Mouse (Mus musculus): ENCODE data around the gene B4galt4.

B4galt4 gene

GRCm38 (mm10) chr16:38728576-38729132 is 13.4 kb upstream of the B4galt4 start:
- in situ Hi-C loops (cut with MboI, MseI) = loop anchor here (5.0 to 10.0 kb wide), 2 partner anchors 101 to 104 kb away; no protein-coding TSS in a partner anchor

- in situ Hi-C loops (cut with MboI, MseI) = loop anchor here (5.0 to 10.0 kb wide), 2 partner anchors 102 to 104 kb away; no protein-coding TSS in a partner anchor
Measured at GRCm38 (mm10) chr16:38729139-38729538, 12.9 kb upstream of the B4galt4 start.

- in situ Hi-C loops (cut with MboI, MseI) = loop anchor here (5.0 to 10.0 kb wide), 2 partner anchors 102 to 105 kb away; no protein-coding TSS in a partner anchor
Measured at GRCm38 (mm10) chr16:38729610-38730288, 12.3 kb upstream of the B4galt4 start.

GRCm38 (mm10) chr16:38730921-38731320 is 11.1 kb upstream of the B4galt4 start:
- in situ Hi-C loops (cut with MboI, MseI) = no loop called here

GRCm38 (mm10) chr16:38741204-38741903 is 710 bp upstream of the B4galt4 start:
- in situ Hi-C loops (cut with MboI, MseI) = loop anchor here (5.0 kb wide), 1 partner anchor 49 kb away; no protein-coding TSS in a partner anchor

GRCm38 (mm10) chr16:38742659-38743131 is 631 bp downstream of the B4galt4 start:
- in situ Hi-C loops (cut with MboI, MseI) = loop anchor here (5.0 kb wide), 1 partner anchor 50 kb away; no protein-coding TSS in a partner anchor

GRCm38 (mm10) chr16:38743941-38744673 is 2.0 kb downstream of the B4galt4 start:
- in situ Hi-C loops (cut with MboI, MseI) = loop anchor here (5.0 kb wide), 1 partner anchor 52 kb away; no protein-coding TSS in a partner anchor

- in situ Hi-C loops (cut with MboI, MseI) = no loop called here
Measured at GRCm38 (mm10) chr16:38750803-38751202, 8.7 kb downstream of the B4galt4 start.

- in situ Hi-C loops (cut with MboI, MseI) = no loop called here
Measured at GRCm38 (mm10) chr16:38753631-38754030, 11.6 kb downstream of the B4galt4 start.

- in situ Hi-C loops (cut with MboI, MseI) = no loop called here
Measured at GRCm38 (mm10) chr16:38755452-38756176, 13.6 kb downstream of the B4galt4 start.

GRCm38 (mm10) chr16:38756177-38756503 is 14.1 kb downstream of the B4galt4 start:
- in situ Hi-C loops (cut with MboI, MseI) = no loop called here

GRCm38 (mm10) chr16:38756572-38756971 is 14.5 kb downstream of the B4galt4 start:
- in situ Hi-C loops (cut with MboI, MseI) = no loop called here

- in situ Hi-C loops (cut with MboI, MseI) = no loop called here
Measured at GRCm38 (mm10) chr16:38757626-38758025, 15.6 kb downstream of the B4galt4 start.

GRCm38 (mm10) chr16:38758104-38758861 is 16.2 kb downstream of the B4galt4 start:
- in situ Hi-C loops (cut with MboI, MseI) = no loop called here

- in situ Hi-C loops (cut with MboI, MseI) = no loop called here
Measured at GRCm38 (mm10) chr16:38760239-38760638, 18.2 kb downstream of the B4galt4 start.

GRCm38 (mm10) chr16:38760834-38761375 is 18.8 kb downstream of the B4galt4 start:
- in situ Hi-C loops (cut with MboI, MseI) = no loop called here

GRCm38 (mm10) chr16:38761972-38762371 is 19.9 kb downstream of the B4galt4 start:
- in situ Hi-C loops (cut with MboI, MseI) = no loop called here

GRCm38 (mm10) chr16:38762401-38762800 is 20.3 kb downstream of the B4galt4 start:
- in situ Hi-C loops (cut with MboI, MseI) = no loop called here

GRCm38 (mm10) chr16:38763508-38763907 is 21.4 kb downstream of the B4galt4 start:
- in situ Hi-C loops (cut with MboI, MseI) = no loop called here

- in situ Hi-C loops (cut with MboI, MseI) = no loop called here
Measured at GRCm38 (mm10) chr16:38766671-38767070, 24.6 kb downstream of the B4galt4 start.
